8 mouse cellular contexts compared by ENCODE assay signal in the genomic region with DNA sequence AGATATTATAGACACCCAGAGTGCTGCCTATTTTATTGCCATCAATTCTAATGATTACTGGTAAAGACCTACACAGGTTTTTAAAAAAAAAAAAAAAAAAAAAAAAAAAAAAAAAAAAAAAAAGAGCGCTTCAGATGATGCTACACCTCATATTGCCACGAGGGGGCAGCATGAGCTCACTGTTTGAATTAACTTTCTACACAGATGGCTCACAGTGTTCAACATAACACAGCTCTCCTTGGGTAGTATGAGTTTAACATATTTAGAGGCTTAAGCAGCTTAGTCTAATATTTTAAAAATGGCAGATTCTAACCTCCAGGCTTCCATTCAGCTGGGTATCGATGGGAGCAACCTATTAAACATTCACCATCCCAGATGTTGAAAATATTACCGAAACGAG. TPM values are rescaled to one million over a fixed set of nuclear protein-coding genes. Genes with fewer than 3 reads are reported as not detected.
A peak's percentile ranks its signal among the peaks of the same experiment; 100 is the strongest.
DNase-seq lines count a peak whose midpoint lies in the region; ATAC-seq lines count a peak whose summit lies in the region.
"Had no signal": no experiment of that assay in that cellular context is flagged by ENCODE, and none has a peak within 500 bp of the region (broad histone marks: within the 10 kb centered on the region; RNA-seq: fewer than 3 reads in every experiment).

No protein-coding gene starts in this region.

- peak overlapping the region; percentile 33 for H3K4me2 ChIP-seq in limb, embryonic 13.5 days (replicated peaks)
- H3K4me2 ChIP-seq: heart, embryonic 15.5 days had no signal

- H3K27me3 ChIP-seq in limb, embryonic 13.5 days, result no peaks in the 10 kb centered on the region
- H3K27me3 ChIP-seq: heart, embryonic 15.5 days had no signal

- no peaks in the 10 kb centered on the region for H3K9me3 ChIP-seq in limb, embryonic 13.5 days
- H3K9me3 ChIP-seq: heart, embryonic 15.5 days had no signal

- WGBS in limb, embryonic 13.5 days, result 14% methylated on average over 5 of the region's 5 CpGs

- no peak overlapping the region for H3K9ac ChIP-seq in limb, embryonic 13.5 days
- H3K9ac ChIP-seq: heart, embryonic 15.5 days had no signal

- H3K4me1 ChIP-seq in limb, embryonic 13.5 days, result peaks cover 21% of the 10 kb centered on the region
- H3K4me1 ChIP-seq: heart, embryonic 15.5 days had no signal

- peak; percentile 68 for ATAC-seq in limb, embryonic 13.5 days (ENCODE audit: low FRiP score, low read depth)
- peak; percentile 61; the same call in 1 of the 2 replicates for ATAC-seq in neutrophil, adult 5-6 weeks (ENCODE audit: extremely low read depth, insufficient number of reproducible peaks, low FRiP score, poor library complexity, severe bottlenecking)

- H3K36me3 ChIP-seq in limb, embryonic 13.5 days, result no peaks in the 10 kb centered on the region
- H3K36me3 ChIP-seq: heart, embryonic 15.5 days had no signal

- DNase-seq in left cerebral cortex, adult 11 months (ENCODE audit: low spot score), result peak; percentile 16
- DNase-seq in left cerebral cortex, adult 8-10 months (ENCODE audit: low spot score in 2 of 2), result no peak
- DNase-seq in NIH3T3 (ENCODE audit: low read depth), result peak; percentile 83
- peak; percentile 66 to 73 for DNase-seq in cerebellum, postnatal 10 days
- DNase-seq in heart, postnatal 4 days, result peak; percentile 56

- 0 out of 2 replicates have a peak overlapping the region, but pooled peaks have one; percentile 49 for H3K27ac ChIP-seq in limb, embryonic 13.5 days
- H3K27ac ChIP-seq: heart, embryonic 15.5 days had no signal

- no peak overlapping the region for H3K4me3 ChIP-seq in limb, embryonic 13.5 days
- H3K4me3 ChIP-seq: heart, embryonic 15.5 days had no signal

RNA-seq across cellular contexts. Expression of a gene that starts 28.7 kb away (rescaled TPM):
- total RNA-seq in left cerebral cortex, adult 8-10 months (2022), result 100 to 1,000 TPM; 129 to 154 (median 146) TPM
- 10 to 100 TPM; 56.8 to 59.6 TPM for total RNA-seq in heart, postnatal 4 days (2021)
- polyA plus RNA-seq in limb, embryonic 13.5 days (2015; fragmentation: Nextera tagmentation; extraction: Ambion mirVana), result 98.8 and 106 TPM in 2 replicates
- total RNA-seq in neutrophil, adult 5-6 weeks (2017), result 89.8 and 109 TPM in 2 replicates

Comparison
In these comparisons a context has a peak if more than half of its experiments do, and no peak if none do; other contexts are left out.
1. DNase-seq: peak in left cerebral cortex, adult 11 months (single experiment), NIH3T3 (single experiment), cerebellum, postnatal 10 days (2 of 2) and heart, postnatal 4 days (single experiment); none in left cerebral cortex, adult 8-10 months (0 of 2).